Mouse (Mus musculus) naive thymus-derived CD4-positive, alpha-beta T cell, adult 5 months (primary cell): Measurements from ENCODE around the gene Gm4907. TPM values are rescaled to one million over a fixed set of nuclear protein-coding genes. Genes with fewer than 3 reads are reported as not detected.

ENCODE experiments used
- polyA plus RNA-seq: library from polyadenylated mRNA; unstranded; fragments of 100-300 nt; shearing (Covaris generic); gene quantifications from one replicate; pipeline ENCODE4 v1.2.1, GENCODE M21; 2017

Gm4907 gene
- not detected for polyA plus RNA-seq

DNA sequence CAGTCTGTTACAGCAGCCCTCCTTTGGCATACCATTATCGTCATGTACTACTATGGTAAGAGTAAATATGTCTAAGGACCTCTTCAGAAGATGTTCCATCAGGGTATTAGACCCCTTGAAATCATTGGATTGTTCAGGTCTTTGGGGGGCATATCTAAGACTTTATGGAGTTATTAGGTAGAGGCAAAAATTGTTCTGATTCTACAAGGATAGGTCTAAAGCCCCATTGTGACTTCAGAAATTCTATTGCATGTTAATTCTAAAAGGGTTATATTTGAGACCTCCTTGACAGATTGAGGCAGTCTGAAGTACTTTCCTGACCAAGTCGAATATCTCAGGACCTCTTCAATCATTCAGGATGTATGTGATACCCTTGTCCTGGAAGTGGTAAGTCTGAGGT lies at the start of gene Gm4907:
TSS of gene Gm4907 (plus strand) at position 301 of the 400 bp plus-strand sequence.

Other genes with a start within 250 kb of the Gm4907 start
- gene Wdr44, start 189.5 kb upstream of the Gm4907 start, polyA plus RNA-seq, result 41.4 TPM
- not detected for gene Gm4985, start 76.4 kb downstream of the Gm4907 start, polyA plus RNA-seq